Mouse (Mus musculus) liver, embryonic 15.5 days (tissue): ENCODE results near the gene Meis1. TPM values are rescaled to one million over a fixed set of nuclear protein-coding genes. Genes with fewer than 3 reads are reported as not detected.

Source experiments
- ATAC-seq: fragments of 200-750 bp; cut with Nextera tagmentation; 2 replicates; pipeline ENCODE4 v1.8.0; 2017; ENCODE audit warnings: moderate number of reproducible peaks, mild to moderate bottlenecking, moderate library complexity; ENCODE audit not compliant: insufficient read depth
- H3K27ac ChIP-seq: fragments of 300-500 bp; sonication (generic); replicated peaks from 2 replicates; pipeline ENCODE4 v1.5.1; 2015; ENCODE audit warnings: mild to moderate bottlenecking, inconsistent platforms
- H3K27me3 ChIP-seq: fragments of 300-500 bp; sonication (generic); 2 replicates; pipeline ENCODE4 v1.6.1; 2015; ENCODE audit warnings: mild to moderate bottlenecking, inconsistent platforms
- H3K36me3 ChIP-seq: fragments of 300-500 bp; sonication (generic); replicated peaks from 2 replicates; pipeline ENCODE4 v1.6.1; 2015; ENCODE audit warnings: moderate library complexity, mild to moderate bottlenecking, inconsistent platforms
- H3K4me1 ChIP-seq: fragments of 300-500 bp; sonication (generic); replicated peaks from 2 replicates; pipeline ENCODE4 v1.6.1; 2015; ENCODE audit warnings: inconsistent platforms
- H3K4me2 ChIP-seq: fragments of 300-500 bp; sonication (generic); 2 replicates; pipeline ENCODE4 v1.6.1; 2015; ENCODE audit warnings: moderate library complexity, mild to moderate bottlenecking, inconsistent platforms
- H3K4me3 ChIP-seq: fragments of 300-500 bp; sonication (generic); replicated peaks from 2 replicates; pipeline ENCODE4 v1.5.1; 2015; ENCODE audit warnings: mild to moderate bottlenecking, inconsistent platforms
- H3K9ac ChIP-seq: fragments of 300-500 bp; sonication (generic); 2 replicates; pipeline ENCODE4 v1.6.1; 2015; ENCODE audit warnings: moderate library complexity, mild to moderate bottlenecking, inconsistent platforms
- H3K9me3 ChIP-seq: fragments of 300-500 bp; sonication (generic); replicated peaks from 2 replicates; pipeline ENCODE4 v1.6.1; 2016; ENCODE audit warnings: inconsistent platforms
- WGBS: fragments of 180-500 bp; shearing (Covaris S2); methylation state at CpG from one replicate; pipeline ENCODE4 v1.1.7; 2015; ENCODE audit warnings: mixed read lengths; ENCODE audit not compliant: insufficient replicate concordance; 5-methylcytosine and 5-hydroxymethylcytosine counted together
- polyA plus RNA-seq: library from polyadenylated mRNA; unstranded; fragments of >200 nt; fragmentation: Nextera tagmentation; extraction: Ambion mirVana; gene quantifications from 2 replicates; pipeline ENCODE4 v1.2.1, GENCODE M21; 2015

Meis1 gene
- polyA plus RNA-seq, 1 experiment from 2014 or later: 8.1 TPM

DNA sequence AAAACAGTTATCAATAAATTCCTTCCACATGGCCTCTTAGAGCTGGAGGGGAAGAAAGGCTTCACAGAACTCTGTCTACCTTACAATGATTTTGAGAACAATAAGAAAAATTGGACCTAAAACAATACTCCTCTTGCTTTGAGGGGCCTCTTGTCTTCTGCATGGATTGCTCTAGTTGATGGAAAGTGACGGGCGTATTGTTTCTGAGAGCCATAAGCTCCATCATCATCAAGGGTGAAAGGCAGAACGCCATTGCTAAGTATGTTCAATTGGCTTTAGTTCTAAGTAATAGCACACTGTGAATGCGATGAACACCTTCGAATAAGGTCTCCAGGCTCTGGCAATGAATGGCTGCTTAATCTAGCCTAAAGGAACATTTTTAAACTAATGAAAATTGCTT is 136.5 kb downstream of the Meis1 start:
- no peak overlapping the region for H3K9ac ChIP-seq
- H3K27me3 ChIP-seq: peaks cover 15% of the 10 kb centered on the region
- no peak overlapping the region for H3K4me2 ChIP-seq
- no peak overlapping the region for H3K27ac ChIP-seq
- 70% methylated on average over 5 of the region's 5 CpGs for WGBS
- H3K4me1 ChIP-seq: no peaks in the 10 kb centered on the region; the same call in 1 of the 2 replicates
- H3K36me3 ChIP-seq: no peaks in the 10 kb centered on the region
- no peaks in the 10 kb centered on the region for H3K9me3 ChIP-seq
- H3K4me3 ChIP-seq: no peak overlapping the region
- ATAC-seq: no peak

DNA sequence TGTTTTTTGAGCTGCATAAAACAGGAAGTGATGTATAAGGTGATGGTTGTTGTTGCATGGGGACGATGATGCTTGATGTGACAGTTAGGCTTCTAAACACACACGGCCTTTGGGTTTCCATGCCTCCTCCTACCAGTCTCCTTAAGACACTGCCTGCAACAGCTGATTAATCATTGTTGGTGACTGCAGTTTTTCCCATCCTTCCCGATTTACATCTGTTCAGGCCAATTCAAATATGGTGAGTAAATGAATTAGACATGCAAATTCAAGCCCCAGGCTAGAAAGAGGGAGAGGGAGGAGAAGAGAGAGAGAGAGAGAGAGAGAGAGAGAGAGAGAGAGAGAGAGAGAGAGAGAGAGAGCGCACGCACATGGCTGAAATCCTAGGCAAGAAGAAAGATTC is 138.0 kb downstream of the Meis1 start:
- peaks cover 4% of the 10 kb centered on the region; the same call in 1 of the 2 replicates for H3K4me1 ChIP-seq
- WGBS: 54% methylated on average over 5 of the region's 5 CpGs
- H3K36me3 ChIP-seq: no peaks in the 10 kb centered on the region
- H3K4me3 ChIP-seq: no peak overlapping the region
- H3K4me2 ChIP-seq: no peak overlapping the region
- H3K27me3 ChIP-seq: peaks cover 30% of the 10 kb centered on the region
- no peak overlapping the region for H3K9ac ChIP-seq
- H3K27ac ChIP-seq: no peak overlapping the region
- no peaks in the 10 kb centered on the region for H3K9me3 ChIP-seq
- ATAC-seq: no peak

GRCm38 (mm10) chr11:18879456-18879818 is 139.3 kb downstream of the Meis1 start:
- H3K27me3 ChIP-seq: peaks cover 44% of the 10 kb centered on the region
- no peak overlapping the region for H3K9ac ChIP-seq
- ATAC-seq: no peak
- no peak overlapping the region for H3K4me3 ChIP-seq
- H3K4me2 ChIP-seq: peak overlapping the region; percentile 69; the same call in 1 of the 2 replicates
- WGBS: 15% methylated on average over 1 of the region's 1 CpGs
- H3K36me3 ChIP-seq: no peaks in the 10 kb centered on the region
- H3K27ac ChIP-seq: no peak overlapping the region
- H3K9me3 ChIP-seq: no peaks in the 10 kb centered on the region
- peaks cover 8% of the 10 kb centered on the region; the same call in 1 of the 2 replicates for H3K4me1 ChIP-seq

DNA sequence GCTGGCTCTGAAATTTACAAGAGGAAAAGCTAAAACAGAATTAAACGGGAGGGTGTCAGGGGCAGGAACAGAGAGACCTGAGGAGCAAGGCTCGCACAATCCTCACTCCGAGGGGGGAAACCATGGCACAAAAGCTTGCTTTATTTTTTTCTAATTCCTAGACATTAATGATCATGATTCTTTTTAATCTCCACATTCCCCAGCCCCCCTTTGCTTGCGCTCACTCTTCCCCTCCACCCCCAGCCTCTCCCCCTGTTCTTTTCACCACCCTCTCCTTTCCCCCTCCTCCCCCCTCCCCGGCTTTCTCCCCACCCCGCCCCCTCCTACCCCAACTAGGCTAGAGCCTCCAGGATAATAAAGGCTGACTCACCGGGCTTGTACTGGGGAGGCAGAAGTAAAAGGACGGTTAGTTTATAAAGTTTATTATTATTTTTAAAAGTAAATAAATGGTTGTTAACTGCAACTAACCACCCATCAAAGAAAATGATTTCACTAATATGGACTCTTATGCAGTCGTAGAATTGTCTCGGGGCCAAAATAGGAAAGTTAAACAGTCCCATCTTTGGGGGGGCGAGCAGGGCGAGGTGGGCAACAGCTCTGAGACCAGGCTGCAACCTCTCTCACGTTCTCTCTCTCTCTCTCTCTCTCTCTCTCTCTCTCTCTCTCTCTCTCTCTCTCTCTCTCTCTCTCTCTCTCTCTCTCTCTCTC is 139.9 kb downstream of the Meis1 start:
- peaks cover 49% of the 10 kb centered on the region for H3K27me3 ChIP-seq
- no peaks in the 10 kb centered on the region for H3K9me3 ChIP-seq
- H3K27ac ChIP-seq: no peak overlapping the region
- peaks cover 8% of the 10 kb centered on the region; the same call in 1 of the 2 replicates for H3K4me1 ChIP-seq
- no peaks in the 10 kb centered on the region for H3K36me3 ChIP-seq
- H3K4me2 ChIP-seq: peak overlapping the region; percentile 69
- ATAC-seq: no peak
- H3K4me3 ChIP-seq: peak overlapping the region; percentile 54
- WGBS: 2% methylated on average over 13 of the region's 13 CpGs
- H3K9ac ChIP-seq: no peak overlapping the region

DNA sequence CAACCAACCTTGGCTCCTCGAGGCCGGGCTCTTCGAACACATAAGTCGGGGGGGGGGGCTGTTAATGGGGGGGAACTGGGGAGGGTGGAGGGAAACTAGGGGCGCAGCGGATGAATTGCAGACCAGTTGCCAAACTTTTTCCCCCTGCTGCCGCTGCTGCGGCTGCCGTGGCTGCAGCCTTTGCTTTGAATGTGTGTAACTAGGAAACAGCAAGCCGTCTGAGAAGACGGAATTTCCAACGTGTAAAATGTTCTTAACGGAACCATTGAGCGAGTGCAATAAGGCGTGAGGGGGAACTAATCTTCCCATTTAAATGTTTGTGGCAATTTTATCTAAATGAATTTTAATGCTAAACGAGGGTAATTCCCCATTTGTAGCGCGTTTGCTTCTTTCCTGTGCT is 140.8 kb downstream of the Meis1 start:
- H3K36me3 ChIP-seq: no peaks in the 10 kb centered on the region
- no peaks in the 10 kb centered on the region for H3K9me3 ChIP-seq
- peak overlapping the region; percentile 54 for H3K4me3 ChIP-seq
- under 1% methylated on average over 18 of the region's 18 CpGs for WGBS
- H3K4me1 ChIP-seq: 0 out of 2 replicates have a peak, but pooled peaks cover 8% of the 10 kb centered on the region
- H3K9ac ChIP-seq: no peak overlapping the region
- peak overlapping the region; percentile 48 for H3K27ac ChIP-seq
- ATAC-seq: no peak
- peaks cover 55% of the 10 kb centered on the region for H3K27me3 ChIP-seq
- H3K4me2 ChIP-seq: peak overlapping the region; percentile 69

DNA sequence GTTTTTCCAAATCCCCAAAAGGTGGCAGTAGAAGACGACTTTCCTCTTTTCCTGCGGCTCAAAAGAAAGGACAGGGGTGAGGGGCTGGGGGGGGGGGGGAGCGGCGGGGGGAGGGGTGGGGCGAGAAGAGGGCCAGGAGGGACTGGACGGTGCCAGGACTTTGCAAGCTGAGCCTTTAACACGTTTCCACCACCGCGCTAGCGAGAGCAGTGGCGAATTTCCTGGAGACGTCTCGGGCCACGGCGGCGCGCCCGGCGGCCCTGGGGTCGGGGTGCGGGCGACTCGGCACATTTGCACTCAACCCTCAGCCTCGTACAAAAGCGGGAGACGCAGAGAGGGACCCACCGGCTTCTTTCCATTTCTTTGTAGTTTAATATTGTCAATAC is 141.2 kb downstream of the Meis1 start:
- ATAC-seq: peak; percentile 65
- H3K4me2 ChIP-seq: peak overlapping the region; percentile 69
- peak overlapping the region; percentile 54 for H3K4me3 ChIP-seq
- H3K36me3 ChIP-seq: no peaks in the 10 kb centered on the region
- no peak overlapping the region for H3K9ac ChIP-seq
- H3K27me3 ChIP-seq: peaks cover 59% of the 10 kb centered on the region
- H3K9me3 ChIP-seq: no peaks in the 10 kb centered on the region
- H3K4me1 ChIP-seq: 0 out of 2 replicates have a peak, but pooled peaks cover 8% of the 10 kb centered on the region
- peak overlapping the region; percentile 48 for H3K27ac ChIP-seq
- 0% methylated on average over 24 of the region's 27 CpGs for whole genome bisulfite sequencing

GRCm38 (mm10) chr11:18876886-18877625 is 141.7 kb downstream of the Meis1 start:
- Histone ChIP-seq H3K27ac (no peak overlapping the region), H3K27me3 (peaks cover 64% of the 10 kb centered on the region), H3K9me3 (no peaks in the 10 kb centered on the region), H3K4me2 (peak overlapping the region; percentile 69), H3K4me1 (0 out of 2 replicates have a peak, but pooled peaks cover 8% of the 10 kb centered on the region), H3K36me3 (no peaks in the 10 kb centered on the region), H3K9ac (no peak overlapping the region), H3K4me3 (peak overlapping the region; percentile 54)
- peak; percentile 36 for ATAC-seq
- under 1% methylated on average over 40 of the region's 40 CpGs for WGBS

GRCm38 (mm10) chr11:18875911-18876885 is 142.6 kb downstream of the Meis1 start:
- Histone ChIP-seq H3K4me2 (peak overlapping the region; percentile 69), H3K27me3 (peaks cover 73% of the 10 kb centered on the region), H3K4me3 (peak overlapping the region; percentile 54), H3K9ac (no peak overlapping the region), H3K36me3 (no peaks in the 10 kb centered on the region), H3K27ac (no peak overlapping the region), H3K9me3 (no peaks in the 10 kb centered on the region), H3K4me1 (0 out of 2 replicates have a peak, but pooled peaks cover 11% of the 10 kb centered on the region)
- 13% methylated on average over 27 of the region's 27 CpGs for WGBS
- no peak for ATAC-seq

DNA sequence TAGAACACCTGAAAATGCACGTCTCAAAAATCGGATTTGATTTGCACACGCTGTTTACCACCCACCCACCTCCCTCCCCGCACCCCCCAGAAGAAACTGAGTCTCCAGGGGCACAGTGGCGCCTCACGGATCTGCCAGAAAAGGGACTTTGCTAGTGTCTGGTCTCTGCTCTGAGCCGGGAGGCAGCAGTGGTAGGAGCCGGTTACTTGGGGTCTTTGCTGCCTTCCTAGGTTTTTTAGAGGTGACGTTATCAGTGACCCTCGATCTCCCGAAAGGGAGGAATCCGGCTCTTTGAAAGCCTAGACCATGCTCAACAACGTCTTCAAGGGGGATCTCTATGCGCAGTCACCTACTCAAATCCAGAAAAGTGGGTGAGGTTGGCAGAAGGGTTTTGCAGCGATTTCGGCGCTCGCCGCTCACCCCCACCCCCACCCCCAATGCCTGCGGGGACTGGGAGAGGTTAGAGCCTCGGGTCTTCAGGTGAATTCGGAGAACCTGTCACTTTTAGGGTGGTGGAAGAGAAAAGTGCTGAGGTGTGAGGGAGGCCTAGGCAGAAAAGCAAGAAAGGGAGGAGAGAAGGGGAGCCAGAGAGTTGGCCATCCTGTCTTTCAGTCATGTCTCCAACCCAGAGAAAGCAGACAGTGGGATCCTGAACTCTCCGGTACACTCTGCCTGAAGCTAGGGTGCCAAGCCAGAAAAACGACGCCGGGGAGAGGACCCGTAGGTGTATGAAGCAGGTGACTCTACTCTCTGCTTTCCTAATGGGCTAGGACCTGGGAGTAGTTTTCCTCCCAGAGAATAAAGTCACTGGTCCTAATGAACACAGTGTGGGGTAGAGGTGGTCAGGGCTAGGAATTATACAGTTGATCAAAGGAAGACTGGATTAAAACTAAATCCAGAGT is 143.5 kb downstream of the Meis1 start:
- Histone ChIP-seq H3K9ac (no peak overlapping the region), H3K27me3 (peaks cover 83% of the 10 kb centered on the region)
- WGBS: 4% methylated on average over 27 of the region's 27 CpGs

More for the DNA sequence above, 143.5 kb downstream of the Meis1 start:
- ATAC-seq: no peak
- H3K9me3 ChIP-seq: no peaks in the 10 kb centered on the region
- H3K4me1 ChIP-seq: 0 out of 2 replicates have a peak, but pooled peaks cover 11% of the 10 kb centered on the region
- H3K36me3 ChIP-seq: no peaks in the 10 kb centered on the region
- peak overlapping the region; percentile 27; the same call in 1 of the 2 replicates for H3K4me2 ChIP-seq
- no peak overlapping the region for H3K27ac ChIP-seq
- no peak overlapping the region for H3K4me3 ChIP-seq
